Mouse (Mus musculus) heart, postnatal 0 days (tissue): ENCODE data around the gene Mcrip1.

Source experiments
- CTCF ChIP-seq: IDR thresholded peaks from 2 replicates; pipeline ENCODE4 v1.5.1; 2016; ENCODE audit warnings: antibody characterized with exemption, control low read depth, low read depth
- EP300 ChIP-seq: IDR thresholded peaks from 2 replicates; pipeline ENCODE4 v1.6.1; 2016; ENCODE audit warnings: antibody characterized with exemption, low read depth

DNA sequence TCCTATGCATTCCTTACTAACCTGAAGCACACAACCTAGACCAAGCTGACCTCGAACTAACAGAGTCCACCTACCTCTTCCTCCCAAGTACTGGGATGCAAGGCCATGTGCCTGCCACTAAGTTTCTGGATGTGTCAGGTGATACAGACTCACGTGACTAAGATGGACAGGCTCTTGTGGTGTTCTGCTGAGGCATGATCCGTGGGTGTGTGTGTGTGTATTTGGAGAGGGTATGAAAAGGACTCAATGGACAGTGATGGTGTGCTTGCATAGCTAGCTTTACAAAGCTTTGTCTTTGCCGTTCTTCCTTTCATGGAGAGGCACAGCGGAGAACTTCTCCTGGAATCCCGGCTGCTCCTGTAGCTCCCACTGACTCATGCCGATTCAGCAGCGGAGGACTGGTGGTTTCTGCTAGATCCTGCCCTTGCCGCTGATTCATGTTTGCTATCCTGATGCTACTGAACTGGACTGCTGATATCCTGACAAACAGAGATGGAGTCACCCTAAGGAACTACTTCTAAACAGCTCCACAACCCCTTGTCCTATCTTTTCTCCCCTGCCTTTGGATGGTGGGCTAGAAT lies 41.1 kb downstream of the Mcrip1 start:
- TF ChIP-seq CTCF = no peak
- no peak for TF ChIP-seq EP300
